Mouse (Mus musculus) embryo, embryonic 11.5 days (tissue): ENCODE data around the gene Lmo2.

Source experiments
- DNase-seq: peaks from one replicate; pipeline ENCODE4 v3.0.0-alpha.2; 2012; ENCODE audit warnings: low read depth, low spot score

Lmo2 gene

GRCm38 (mm10) chr2:103957649-103958546, at the start of gene Lmo2:
TSS of gene Lmo2 (plus strand) at chr2:103957986.
- no peak for DNase-seq

GRCm38 (mm10) chr2:103910601-103911000, 47.2 kb upstream of the Lmo2 start:
- no peak for DNase-seq

GRCm38 (mm10) chr2:103912481-103913251, 45.1 kb upstream of the Lmo2 start:
- no peak for DNase-seq

GRCm38 (mm10) chr2:103913252-103913650, 44.5 kb upstream of the Lmo2 start:
- DNase-seq: no peak

GRCm38 (mm10) chr2:103916069-103916468, 41.7 kb upstream of the Lmo2 start:
- no peak for DNase-seq

- DNase-seq: no peak
Measured at GRCm38 (mm10) chr2:103917375-103917774, 40.4 kb upstream of the Lmo2 start.

GRCm38 (mm10) chr2:103918375-103918774, 39.4 kb upstream of the Lmo2 start:
- no peak for DNase-seq

GRCm38 (mm10) chr2:103919488-103919887, 38.3 kb upstream of the Lmo2 start:
- no peak for DNase-seq

- DNase-seq: no peak
Measured at GRCm38 (mm10) chr2:103926586-103927113, 31.1 kb upstream of the Lmo2 start.

GRCm38 (mm10) chr2:103927610-103928145, 30.1 kb upstream of the Lmo2 start:
- no peak for DNase-seq

- no peak for DNase-seq
Measured at GRCm38 (mm10) chr2:103930306-103931019, 27.3 kb upstream of the Lmo2 start.

GRCm38 (mm10) chr2:103931511-103931911, 26.3 kb upstream of the Lmo2 start:
- DNase-seq: no peak

GRCm38 (mm10) chr2:103932025-103932424, 25.8 kb upstream of the Lmo2 start:
- DNase-seq: no peak

- no peak for DNase-seq
Measured at GRCm38 (mm10) chr2:103932480-103932879, 25.3 kb upstream of the Lmo2 start.

GRCm38 (mm10) chr2:103934270-103934669, 23.5 kb upstream of the Lmo2 start:
- no peak for DNase-seq

- DNase-seq: no peak
Measured at GRCm38 (mm10) chr2:103934670-103935069, 23.1 kb upstream of the Lmo2 start.

- no peak for DNase-seq
Measured at GRCm38 (mm10) chr2:103935691-103936435, 21.9 kb upstream of the Lmo2 start.

- DNase-seq: no peak
Measured at GRCm38 (mm10) chr2:103936666-103937065, 21.1 kb upstream of the Lmo2 start.

- DNase-seq: no peak
Measured at GRCm38 (mm10) chr2:103937670-103938069, 20.1 kb upstream of the Lmo2 start.

- DNase-seq: no peak
Measured at GRCm38 (mm10) chr2:103938573-103938972, 19.2 kb upstream of the Lmo2 start.

- DNase-seq: no peak
Measured at GRCm38 (mm10) chr2:103939003-103939402, 18.8 kb upstream of the Lmo2 start.
